Mouse (Mus musculus) activated CD4-positive, CD25-positive, alpha-beta regulatory T cell, adult 4 months (primary cell): ENCODE data around the gene Ncdn. TPM values are rescaled to one million over a fixed set of nuclear protein-coding genes. Genes with fewer than 3 reads are reported as not detected.
A peak's percentile ranks its signal among the peaks of the same experiment; 100 is the strongest.

Source experiments
- ATAC-seq: one replicate; pipeline ENCODE4 v1.8.0; 2017
- polyA plus RNA-seq, 2 experiments: library from polyadenylated mRNA; unstranded; fragments of 100-300 nt; shearing (Covaris generic); gene quantifications; one replicate each; pipeline ENCODE4 v1.2.1; 2017

The Ncdn gene
- polyA plus RNA-seq, 2 experiments from 2014 or later, result 11.5 to 14.0 TPM

DNA sequence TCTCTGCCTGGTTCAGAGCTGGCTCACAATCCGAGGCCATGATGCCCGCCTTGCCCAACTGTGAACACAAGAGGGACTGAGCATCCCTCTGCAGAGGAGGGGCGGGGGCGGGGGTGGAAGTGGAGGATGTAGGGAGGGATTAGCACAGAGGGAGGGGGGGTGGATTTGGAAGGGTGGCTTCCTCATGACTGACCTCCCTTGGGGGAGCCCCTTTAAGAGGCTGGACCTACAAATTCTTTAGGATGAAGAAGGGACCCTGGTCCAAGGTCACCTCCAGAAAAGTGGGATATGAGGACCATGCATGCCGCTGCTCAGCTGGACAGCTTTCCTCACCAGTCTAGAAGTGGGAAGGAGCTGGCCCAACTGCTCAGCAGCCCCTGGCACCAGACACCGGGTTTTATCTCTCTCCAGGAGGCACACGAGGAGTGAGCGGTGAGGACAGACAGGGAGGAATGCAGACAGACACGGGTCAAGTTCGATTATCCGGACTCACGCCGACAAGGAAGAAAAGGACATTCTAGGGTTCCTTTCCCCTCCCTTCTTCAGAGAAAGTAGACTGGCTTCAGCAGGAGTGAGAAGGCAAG, 1.1 kb downstream of the Ncdn start:
- no peak for ATAC-seq

DNA sequence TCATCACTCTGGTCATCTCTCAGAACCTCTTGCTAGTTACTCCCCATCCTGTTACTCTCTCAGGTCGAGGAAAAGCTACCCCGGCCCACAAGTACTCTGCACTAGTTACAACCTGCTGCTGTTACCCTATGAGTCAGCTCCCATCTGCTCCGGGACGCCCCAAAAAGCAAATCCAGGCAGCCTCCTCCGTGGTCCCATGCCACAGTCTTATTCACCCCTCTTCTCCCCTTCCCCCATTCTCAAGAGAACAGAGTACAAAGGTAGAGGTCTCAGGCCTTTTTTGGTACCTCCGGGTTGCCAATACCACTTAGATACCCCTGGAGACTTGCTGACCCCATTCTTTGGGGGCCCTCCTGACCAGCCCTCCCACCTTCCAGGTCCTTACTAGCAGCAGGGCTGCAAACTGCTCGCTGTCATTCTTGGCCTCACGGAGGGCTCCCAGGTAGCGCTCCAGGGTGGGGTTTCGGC, 1.6 kb downstream of the Ncdn start:
- ATAC-seq, result no peak

DNA sequence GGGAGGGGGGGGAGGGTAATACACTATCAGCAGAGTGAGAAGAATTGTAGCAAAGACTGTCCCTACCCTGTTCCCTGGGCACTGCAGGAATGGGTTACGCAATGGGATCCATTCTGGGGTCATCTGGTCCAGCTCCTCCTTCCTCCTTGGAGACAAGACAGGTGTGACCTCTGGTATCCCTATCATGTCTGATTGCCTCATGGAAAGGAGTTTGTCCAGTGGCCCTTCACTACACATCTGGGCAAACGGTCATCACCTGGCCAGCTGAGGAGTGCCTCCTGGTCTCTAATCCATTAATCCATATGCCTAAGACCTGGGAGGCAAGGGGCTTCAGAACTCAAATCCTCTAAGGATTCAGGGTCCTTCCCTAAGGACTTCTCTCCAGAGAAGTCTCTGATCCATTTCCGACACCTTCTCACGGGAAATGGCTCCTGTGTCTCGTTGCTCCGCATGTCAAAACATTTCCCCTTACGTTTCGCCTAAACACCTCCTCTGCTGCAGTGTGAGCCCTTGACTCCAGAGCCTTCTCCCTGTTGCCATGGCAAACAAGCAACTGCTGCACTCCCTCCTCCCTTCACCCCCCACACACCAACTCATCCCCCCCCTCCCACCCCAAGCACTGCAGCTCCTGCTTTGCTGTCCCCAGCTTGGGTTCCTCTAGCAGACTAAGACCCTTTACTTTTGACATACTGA, 2.2 kb downstream of the Ncdn start:
- no peak for ATAC-seq

DNA sequence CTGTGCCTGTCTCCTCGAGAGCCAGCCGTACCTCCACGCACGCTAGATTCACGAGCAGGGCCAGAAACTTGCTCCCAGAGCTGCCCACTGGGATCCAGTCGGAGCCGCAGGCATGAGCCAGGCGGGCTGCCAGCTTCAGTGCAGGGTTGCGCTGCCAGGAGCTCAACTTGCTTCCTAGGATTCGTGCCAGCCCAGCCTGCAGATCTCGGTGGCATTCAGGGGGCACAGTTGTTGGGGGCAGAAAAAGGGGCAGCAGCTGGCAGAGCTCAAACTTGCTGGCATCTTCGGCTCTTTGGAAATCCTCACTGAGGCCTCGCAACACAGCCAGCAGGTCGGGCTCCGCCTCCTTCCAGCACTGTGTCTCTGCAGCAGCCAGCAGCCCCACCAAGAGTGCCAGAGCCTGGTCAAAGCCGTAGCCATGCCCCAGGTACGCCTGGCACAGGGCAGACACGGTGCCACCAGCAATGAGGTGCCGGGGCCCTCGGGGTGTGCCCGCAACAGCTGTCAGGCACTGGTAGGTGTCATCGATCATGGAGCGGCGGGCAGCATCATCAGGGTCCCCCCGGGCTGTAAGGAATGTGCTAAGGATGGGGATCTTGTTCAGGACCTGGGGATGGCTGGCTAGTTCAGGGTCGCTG, 3.1 kb downstream of the Ncdn start:
- ATAC-seq, result no peak

DNA sequence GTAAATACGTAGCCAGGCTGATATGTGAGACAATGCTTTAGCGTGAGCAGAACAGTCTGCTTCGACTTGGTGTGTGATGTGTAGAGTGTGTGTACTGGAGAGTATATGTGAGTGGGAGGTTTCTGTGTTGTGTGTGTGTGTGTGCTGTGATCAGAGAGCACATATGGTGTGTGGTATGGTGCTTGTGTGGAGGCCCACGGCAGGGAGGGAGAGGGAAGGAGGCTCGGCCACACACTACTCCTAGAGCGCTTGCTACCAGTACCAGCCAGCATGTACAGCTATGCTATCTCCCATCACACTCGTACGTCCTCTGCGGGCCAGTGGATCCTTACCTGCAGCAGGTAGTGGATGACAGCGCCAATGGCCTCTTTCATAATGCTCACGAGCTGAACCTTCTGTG, 3.7 kb downstream of the Ncdn start:
- no peak for ATAC-seq

DNA sequence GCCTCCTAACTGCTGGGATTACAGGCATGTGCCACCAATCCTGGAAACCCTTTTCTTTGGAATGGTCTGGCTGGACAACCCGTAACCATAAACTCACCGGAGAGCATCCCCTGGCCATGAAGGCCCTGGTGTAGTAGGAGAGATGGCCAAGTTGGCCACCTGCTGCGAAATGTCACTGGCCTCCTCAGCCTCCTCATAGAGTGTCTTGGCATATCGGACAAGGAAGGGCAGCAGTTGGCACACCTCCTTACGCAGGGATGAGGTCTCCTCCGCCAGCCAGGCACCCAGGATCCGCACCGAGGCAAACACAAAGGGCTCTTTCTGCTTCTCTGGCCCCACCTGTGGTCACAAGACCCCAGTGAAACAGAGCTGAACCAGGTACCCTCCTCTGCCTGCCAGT, 4.9 kb downstream of the Ncdn start:
- no peak for ATAC-seq

DNA sequence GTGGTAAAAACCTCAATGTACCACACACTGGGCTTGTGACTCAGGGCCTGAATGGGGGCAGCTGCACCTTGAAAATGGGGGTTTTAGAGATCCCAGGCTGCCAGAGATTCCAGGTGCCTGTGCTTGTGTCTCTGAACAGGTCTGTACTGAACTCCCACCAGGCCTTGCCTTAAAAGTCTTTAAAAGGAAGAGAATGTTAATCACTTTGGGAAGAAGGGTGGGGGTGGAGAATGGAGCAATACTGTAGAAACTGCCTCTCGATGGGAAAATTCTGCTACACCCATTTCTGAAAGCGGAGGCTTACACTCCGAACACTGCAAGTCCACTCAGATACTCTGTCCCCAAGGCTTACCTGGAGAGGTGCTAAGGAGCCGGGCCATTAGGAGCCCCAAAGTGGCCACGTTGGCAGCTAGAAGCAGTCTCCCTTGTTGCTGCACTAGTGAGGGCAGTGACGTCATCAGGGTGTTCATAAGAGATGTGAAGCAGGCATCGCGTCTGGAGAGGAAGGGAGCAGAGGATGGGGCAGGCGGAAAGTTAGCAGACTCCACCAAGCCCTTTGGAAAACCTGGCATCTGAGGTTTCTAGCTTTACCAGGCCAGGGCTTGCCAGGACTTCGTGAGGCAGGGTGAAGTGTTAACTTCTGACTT, 6.9 kb downstream of the Ncdn start:
- no peak for ATAC-seq

DNA sequence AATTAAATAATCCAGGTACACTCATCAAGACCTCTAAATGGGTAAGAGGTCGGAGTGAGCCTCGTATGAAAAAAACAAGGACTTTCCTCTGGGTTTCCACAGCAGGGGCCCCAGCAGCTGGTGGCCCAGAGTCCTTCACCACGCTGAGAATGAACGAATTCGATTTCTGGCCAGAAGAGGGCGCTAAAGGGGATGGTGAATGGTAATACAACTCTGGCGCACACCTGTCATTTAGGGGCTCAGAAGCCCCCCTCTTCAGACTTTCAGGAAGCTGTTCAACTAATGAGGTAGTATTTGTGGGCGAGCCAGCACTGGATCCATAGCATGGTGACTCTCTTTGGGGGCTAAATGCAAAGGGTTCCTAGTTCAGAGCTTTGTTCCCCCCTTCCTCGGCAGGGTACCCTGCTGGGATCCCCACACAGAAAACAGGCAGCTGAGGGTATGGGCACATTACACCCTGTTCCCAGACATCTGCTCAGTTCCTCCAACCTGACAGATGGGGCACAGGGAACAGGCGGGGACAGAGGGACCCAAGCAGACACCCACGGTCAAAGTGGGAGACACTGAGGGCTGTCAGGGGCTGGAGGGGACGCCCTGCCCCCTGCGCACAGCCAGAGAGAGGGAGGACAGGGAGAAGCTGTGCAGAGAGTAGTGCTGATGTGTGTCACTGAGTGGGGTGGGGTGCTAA, 7.6 kb downstream of the Ncdn start:
- peak; percentile 49 for ATAC-seq

DNA sequence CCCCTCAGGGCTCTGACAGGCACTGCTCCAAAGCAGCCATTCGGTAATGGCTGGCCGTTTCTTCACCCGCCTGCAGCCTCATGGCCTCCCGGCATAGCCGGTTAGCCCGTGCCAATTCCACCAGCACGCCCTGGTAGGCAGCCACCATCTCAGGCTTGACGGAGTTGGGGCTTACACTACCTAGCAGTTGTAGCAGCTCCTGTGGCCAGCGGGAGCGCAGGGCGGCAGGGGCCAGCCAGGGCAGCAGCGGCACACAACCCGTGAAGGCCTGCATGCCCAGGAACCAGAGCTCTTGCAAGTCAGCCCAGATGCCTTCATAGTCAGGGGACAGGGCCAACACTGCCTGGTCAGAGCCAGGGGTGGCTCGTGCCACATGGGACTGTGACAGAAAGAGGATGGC, 8.4 kb downstream of the Ncdn start:
- ATAC-seq, result no peak

DNA sequence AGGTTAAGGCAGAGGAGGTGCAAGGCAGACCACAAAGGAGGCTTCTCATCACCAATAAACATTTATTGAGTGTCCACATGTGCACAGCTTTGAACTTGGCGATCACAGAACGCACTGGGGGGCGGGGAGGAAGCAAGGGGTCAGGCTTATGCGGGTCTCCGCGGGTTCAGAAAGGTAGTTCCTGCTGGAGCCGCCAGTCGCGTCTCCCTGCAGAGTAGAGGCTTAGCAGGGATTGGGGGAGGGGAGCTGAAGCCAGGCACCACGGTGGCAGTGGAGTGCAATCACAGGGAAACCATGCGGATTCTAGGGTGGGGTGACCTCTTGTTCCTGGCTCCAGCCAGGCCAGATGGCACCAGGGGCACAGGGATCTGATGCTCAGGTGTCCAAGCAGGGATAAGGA, 9.5 kb downstream of the Ncdn start:
- ATAC-seq, result no peak

DNA sequence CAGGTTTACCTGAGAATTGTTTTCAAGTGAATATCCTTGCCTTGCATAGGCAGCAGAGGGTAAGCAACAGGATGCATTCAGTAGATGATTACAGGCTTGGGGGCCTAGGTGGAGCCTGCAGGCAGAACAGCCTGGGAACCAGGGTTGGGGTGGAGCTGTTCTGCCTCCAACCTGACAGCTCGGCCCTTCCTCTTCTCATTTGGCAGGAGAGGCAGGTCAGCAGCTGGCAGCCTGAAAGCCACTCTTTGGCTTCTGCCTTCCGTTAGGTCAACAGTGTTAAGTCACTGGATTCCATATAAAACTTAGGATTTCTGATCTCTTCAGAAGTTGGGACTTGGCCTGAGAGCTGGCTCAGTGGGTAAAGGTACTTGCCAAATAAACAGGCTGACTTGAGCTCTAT, 10.3 kb downstream of the Ncdn start:
- ATAC-seq, result no peak

DNA sequence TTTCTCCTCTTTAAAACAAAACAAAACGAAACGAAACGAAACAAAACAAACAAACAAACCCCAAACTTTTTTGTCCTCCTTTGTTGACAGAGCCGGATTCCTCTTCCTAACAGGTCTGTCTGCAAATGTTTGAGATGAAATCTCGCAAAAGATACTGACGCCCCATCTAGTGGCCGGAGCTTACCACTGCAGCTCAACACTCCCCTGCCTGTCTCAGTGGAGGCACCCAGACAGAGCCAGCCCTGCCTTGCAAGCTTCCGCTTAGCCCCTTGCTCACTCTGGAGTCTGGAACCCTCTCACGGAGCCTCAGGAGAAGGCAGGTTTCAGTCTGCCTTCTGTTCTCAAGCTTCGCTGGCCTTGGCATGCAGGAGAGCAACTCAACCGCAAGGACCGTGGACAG, 11.8 kb downstream of the Ncdn start:
- ATAC-seq, result peak; percentile 83

DNA sequence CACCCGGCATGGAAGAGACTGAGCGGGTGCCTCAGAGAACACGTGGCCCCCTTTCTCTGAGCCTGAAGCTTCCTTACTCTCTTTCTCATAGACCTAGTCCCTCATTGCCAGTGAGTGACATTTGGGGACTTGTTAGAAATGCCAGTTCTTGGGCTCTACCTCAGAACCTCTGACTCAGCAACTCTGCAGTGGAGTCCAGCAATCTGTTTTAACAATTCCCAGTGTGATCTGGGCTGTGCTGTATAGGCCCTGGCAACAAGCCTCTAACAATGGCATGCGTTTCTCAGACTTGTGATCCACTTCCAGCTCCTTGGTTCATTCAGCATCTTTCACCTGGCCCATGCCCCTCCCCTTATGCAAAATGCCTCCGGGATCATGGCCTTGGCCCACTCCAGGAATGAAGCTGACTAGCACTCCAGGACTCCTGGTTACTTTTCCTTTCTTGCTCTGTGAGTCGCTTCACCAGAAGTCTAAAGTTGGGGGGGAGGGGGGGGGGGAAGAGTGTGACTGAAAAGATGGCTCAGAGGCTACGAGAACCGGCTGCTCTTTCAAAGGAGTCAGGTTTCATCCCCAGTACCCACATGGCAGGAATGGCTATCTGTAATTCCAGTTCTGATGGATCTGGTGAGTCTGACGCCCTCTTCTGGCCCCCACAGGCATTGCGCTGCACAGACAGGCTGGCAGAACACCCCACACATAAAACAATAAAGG, 13.1 kb downstream of the Ncdn start:
- ATAC-seq, result no peak

DNA sequence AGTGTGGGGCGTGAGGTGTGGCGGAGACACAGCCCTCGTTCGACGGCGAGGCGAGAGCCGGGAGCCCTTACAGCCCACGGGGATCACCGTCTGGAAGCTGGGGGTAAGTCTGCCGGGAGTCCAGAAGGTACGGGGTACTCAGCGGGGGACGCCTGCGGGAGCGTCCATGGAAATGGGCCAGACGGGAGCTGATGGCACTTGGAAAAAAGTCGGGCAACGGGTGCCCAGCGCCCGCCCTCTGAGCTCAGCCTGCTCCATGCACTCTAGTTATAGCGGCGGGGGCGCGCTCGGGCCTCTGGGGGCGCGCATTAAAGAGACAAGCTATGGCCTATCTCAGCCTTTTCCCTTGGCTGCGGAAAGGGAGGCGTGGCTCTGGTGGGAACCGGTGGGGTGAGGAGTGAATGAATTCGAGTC, 17.2 kb downstream of the Ncdn start, which contains the start of gene Tfap2e:
Gene Tfap2e (minus strand): TSS at position 240 of the 414 bp plus-strand sequence.
- no peak for ATAC-seq

DNA sequence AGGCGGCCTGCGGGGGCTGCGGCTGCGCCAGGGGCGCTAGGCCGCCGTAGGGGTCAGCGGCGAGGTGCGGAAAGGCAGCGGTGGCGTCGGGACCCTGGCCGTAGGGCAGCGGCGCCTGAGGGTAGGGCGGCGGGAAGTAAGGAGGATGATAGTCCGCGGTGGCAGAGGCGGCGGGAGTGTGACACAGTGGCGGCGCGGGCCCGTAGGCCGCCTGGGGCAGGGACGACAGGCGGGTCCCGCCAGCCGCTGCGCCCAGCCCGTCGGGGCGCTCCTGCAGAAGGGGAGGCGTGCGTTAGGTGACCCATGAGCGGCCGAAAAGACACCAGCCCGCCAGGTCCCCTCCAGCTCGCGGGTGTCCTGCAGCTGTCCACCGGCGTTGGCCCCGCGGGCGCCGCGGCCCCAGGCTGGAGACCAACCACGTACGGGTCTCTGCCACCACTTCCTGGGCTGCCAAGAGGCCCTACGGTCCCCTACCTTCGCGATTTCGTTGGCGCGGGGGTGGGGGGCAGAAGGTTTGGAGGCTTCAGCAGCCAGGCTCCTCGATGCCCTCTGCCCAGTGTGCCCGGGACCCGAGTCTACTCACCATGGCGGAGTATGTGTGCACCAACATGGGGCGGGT, 17.7 kb downstream of the Ncdn start:
- ATAC-seq, result peak; percentile 10

DNA sequence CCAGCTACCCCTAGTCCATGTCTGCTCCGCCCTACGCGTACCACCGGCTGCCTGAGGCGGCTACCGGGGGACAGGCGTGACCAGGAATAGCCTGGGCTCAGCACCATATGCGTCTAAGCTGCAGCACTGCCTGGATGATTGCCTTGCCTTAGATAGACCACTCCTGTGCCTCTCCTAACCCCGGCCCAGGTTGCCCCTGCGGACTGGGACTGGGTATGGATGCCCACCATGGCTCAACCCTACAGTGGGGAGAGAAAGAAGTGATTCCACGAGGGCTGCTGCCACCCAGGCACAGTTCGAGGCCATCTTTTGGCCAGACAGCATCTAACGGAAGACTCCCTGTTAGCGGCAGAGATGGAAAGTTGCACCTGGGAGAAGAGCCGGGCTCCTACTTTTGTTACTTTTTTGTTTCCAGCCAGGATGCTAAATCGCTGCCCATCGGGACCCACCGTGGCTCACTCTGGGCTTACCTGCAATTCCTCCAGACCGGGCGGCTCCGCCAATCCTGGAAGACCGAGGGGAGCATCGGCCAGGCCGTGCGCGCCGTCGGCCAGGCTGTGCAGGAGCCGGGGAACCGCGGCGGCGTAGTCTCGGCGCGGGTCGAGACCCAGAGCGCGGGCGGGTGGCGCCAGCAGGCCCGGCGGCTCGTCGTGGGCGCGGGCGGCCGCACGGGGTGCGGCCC, 18.4 kb downstream of the Ncdn start:
- no peak for ATAC-seq

DNA sequence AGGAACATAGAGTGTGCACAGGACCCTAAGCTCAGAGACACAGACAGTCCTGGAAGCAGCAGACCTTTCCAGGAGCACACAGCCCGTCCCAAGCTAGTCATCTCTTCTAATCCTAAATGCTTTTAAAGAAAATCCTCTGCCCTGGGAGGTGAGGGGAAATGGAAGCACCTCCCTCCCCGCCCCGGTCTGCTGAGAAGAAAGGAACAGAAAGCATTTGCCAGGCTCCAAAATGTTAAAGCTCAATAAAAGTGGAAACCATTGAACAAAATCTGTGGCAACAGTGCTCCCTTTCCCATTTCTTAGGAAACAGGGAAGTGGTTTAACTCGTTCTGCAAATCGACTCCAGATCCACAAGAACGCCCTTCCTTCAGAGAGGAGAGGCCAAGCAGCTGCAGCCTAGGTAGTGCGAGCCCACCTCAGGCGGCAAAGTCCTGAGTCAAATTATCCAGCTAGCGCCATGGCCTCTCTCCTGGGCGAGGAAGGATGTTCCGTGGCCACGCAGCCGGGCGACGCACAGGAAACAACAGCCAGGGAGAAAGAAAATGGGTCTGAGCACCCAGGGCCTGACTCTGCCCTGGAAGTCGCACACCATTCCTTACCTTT, 19.1 kb downstream of the Ncdn start:
- no peak for ATAC-seq

DNA sequence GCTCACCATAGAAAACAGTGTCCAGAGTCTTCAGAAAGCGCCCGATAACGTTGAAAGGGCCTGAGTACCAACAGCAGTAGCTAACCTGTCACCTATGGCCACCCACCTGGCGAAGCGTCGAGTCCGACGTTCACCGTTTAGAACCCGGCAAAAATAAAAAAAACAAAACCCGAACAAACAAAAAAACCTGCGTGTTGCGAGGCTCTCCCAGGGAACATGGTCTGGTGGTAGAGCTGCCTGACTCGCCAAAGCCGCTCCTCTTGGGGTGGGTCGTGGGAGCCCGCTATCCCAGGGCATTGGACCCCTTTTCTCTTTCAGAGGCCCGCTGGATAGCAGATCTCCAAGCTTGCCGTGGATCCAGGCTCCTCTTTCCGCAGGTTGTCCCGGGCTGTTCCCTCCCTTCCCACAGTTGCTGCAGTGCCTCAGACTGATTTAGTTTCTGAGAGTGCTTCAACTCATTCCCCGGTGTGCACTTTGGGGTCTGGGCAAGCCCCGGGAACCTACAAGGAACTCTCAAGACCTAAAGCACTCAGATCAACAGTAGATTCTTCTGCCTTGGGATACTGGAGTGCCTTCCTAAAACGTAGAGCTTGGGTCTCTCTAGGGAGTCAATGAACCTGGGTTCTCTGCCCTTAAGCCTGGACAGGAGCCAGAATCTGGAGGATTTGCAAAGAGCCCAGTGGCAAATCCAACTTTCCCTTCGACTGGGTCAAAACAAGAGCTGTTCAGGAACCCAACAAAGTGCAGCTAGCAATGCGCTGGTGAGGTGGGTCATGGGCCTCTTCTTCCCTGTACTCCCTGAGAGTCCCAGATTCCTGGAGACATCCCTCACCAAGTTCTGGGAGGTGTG, 20.5 kb downstream of the Ncdn start:
- no peak for ATAC-seq

DNA sequence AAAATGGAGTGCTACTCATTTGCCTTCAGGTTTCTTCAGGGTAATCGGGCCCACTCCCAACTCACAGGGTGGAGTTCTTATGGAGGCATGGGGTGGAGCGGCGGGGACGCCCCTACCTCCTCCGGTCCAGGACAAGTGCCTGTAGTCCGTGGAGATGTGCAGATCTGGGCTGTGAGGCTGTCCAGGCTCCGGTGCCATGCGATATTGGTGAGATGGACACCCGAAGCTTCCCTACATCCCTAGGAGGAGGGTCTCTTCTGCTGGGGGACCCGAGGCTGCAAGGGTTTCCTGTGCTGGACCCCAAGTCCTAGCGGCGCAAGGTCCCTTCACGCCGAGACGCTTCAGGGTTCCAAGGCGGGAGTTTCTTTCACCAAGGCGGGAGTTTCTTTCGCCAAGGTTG, 21.1 kb downstream of the Ncdn start:
- no peak for ATAC-seq

DNA sequence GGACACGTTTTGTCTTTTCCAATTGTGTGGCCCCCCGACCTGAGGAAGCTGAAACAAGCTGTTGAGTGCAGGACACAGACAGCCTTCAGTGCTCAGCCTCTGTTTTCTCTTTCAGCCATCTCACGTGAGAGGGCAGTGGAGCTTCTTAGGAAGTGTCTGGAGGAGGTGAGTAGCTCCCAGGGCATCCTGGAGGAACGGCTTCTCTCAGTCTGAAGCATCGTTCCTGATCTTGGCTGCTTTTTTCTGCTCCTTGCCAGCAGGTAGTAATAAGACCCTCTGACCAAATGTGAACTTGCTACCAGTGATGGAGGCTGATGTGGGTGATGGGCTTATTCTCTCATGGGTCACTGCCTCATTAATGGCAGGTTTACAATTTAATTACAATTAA, 45.8 kb downstream of the Ncdn start:
- ATAC-seq, result no peak
